Mouse (Mus musculus): Measurements from ENCODE around the gene Gmfb. TPM values are rescaled to one million over a fixed set of nuclear protein-coding genes. Genes with fewer than 3 reads are reported as not detected.

Gene Gmfb
- polyA plus RNA-seq, 1 experiment: 72.9 TPM

DNA sequence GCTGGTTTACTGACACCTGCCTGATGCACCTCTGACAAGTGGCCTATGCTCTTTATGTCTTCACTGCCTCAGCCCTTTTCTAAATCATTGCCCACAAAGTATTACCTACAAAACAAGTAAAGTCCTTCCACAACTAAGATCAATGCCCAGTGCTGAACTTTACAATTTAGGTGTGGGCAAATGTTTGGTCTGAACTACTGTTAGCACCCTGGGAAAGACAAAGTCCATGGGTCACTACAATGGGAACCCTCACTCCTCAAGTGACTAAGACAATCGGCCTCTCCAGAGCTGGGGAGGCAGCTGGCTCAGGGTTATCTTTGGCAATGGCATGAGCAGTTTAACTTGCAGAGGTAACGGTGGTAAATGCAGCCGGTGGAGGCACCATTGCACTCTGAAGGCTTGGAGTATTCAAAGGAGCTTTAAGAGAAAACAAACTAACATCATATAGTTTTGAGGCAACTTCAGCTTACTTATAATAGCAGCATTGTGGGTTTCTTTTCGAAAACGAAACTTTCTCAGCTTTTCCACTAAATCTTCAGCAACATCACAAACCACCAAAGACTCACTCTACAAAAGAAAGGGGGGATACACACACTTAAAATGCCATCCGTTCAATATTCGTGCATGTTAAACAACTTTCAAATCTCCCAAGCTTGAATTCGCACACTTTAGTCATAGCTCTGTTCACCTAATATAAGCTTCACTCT is 5.0 kb downstream of the Gmfb start:
- no peak overlapping the region for H3K4me3 ChIP-seq (ENCODE audit: insufficient read depth, low read depth, low read length)
- TF ChIP-seq POLR2A (IDR thresholded peaks at IDR 0.05; ENCODE audit: insufficient read depth, low read depth, low read length): no peak
- no peak for TF ChIP-seq CTCF (IDR thresholded peaks at IDR 0.05; ENCODE audit: insufficient read depth, low read depth, low read length)
- no peak overlapping the region for H3K27ac ChIP-seq (ENCODE audit: insufficient read depth, low read depth, low read length)
- peaks cover 3% of the 10 kb centered on the region; the same call in 1 of the 2 replicates for H3K4me1 ChIP-seq (ENCODE audit: control insufficient read depth, insufficient read depth, low read length)
- WGBS: 90% methylated on average over 8 of the region's 8 CpGs

DNA sequence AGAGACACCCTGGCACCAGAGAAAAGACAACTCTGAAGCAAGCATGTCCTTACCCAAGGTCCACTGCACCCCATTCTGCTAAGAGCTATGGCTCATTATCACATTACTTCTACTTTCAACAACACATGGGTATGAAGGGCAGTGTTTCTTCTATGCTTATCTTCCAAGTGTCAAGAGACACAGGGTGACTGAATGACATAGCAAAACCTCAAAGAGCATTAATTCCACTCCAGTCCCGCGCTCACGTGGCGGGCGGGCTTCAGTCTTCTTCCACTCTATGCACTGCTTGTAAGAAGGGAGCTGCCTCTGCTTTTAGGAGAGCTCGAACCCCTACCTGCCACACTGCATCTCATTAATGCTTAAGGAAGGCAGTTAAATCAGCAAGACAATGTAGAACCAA is 6.4 kb downstream of the Gmfb start:
- H3K4me3 ChIP-seq (ENCODE audit: insufficient read depth, low read depth, low read length): no peak overlapping the region
- 51% methylated on average over 6 of the region's 6 CpGs for WGBS
- TF ChIP-seq CTCF (IDR thresholded peaks at IDR 0.05; ENCODE audit: insufficient read depth, low read depth, low read length): no peak
- no peak for TF ChIP-seq POLR2A (IDR thresholded peaks at IDR 0.05; ENCODE audit: insufficient read depth, low read depth, low read length)
- H3K4me1 ChIP-seq (ENCODE audit: control insufficient read depth, insufficient read depth, low read length): peaks cover 1% of the 10 kb centered on the region; the same call in 1 of the 2 replicates
- H3K27ac ChIP-seq (ENCODE audit: insufficient read depth, low read depth, low read length): no peak overlapping the region

DNA sequence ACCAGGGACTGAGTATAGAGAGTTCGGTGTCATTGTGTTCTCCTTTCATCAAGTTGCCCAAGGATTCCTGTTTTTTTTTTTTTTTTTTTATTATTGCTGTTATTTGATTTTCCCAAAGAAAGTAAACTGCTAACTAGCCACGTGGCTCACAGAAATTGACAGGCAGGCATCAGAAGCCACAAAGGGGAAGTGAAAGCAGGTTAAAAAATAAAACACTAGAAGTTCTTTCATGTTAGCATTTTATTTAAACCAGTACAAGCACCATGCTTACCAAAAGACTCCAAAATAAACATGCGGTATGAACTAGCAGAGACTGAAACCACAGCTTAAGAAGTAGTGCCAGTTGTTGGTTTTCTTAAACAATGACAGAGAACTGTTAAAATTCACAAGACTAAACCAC is 14.1 kb downstream of the Gmfb start:
- Histone ChIP-seq H3K27ac (ENCODE audit: insufficient read depth, low read depth, low read length) (no peak overlapping the region), H3K4me3 (ENCODE audit: insufficient read depth, low read depth, low read length) (no peak overlapping the region), H3K4me1 (ENCODE audit: control insufficient read depth, insufficient read depth, low read length) (no peaks in the 10 kb centered on the region)
- 32% methylated on average over 3 of the region's 3 CpGs for WGBS
- TF ChIP-seq POLR2A (IDR thresholded peaks at IDR 0.05; ENCODE audit: insufficient read depth, low read depth, low read length) (no peak), CTCF (IDR thresholded peaks at IDR 0.05; ENCODE audit: insufficient read depth, low read depth, low read length) (no peak)

DNA sequence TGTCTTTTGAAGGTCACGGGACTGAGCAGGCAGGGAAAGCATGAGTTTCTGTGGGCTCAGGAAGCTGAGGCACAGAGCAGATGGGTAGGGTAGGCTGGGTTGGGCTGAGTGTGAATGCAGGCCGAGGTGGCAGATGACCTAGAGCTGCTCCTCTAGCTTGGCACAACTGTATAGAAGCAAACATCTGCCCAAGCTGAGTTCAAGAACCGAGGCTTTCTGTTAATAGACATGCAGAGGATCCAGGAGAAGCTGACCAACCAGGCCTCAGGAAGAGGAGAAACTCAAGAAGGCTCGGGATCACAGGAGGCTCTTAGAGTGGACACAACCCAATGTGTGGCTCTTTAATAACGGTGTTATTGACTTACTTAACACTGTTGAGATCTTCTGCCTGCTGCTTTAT is 15.9 kb downstream of the Gmfb start:
- TF ChIP-seq CTCF (IDR thresholded peaks at IDR 0.05; ENCODE audit: insufficient read depth, low read depth, low read length): no peak
- Histone ChIP-seq H3K4me1 (ENCODE audit: control insufficient read depth, insufficient read depth, low read length) (no peaks in the 10 kb centered on the region), H3K4me3 (ENCODE audit: insufficient read depth, low read depth, low read length) (no peak overlapping the region), H3K27ac (ENCODE audit: insufficient read depth, low read depth, low read length) (no peak overlapping the region)
- WGBS: 74% methylated on average over 5 of the region's 5 CpGs

DNA sequence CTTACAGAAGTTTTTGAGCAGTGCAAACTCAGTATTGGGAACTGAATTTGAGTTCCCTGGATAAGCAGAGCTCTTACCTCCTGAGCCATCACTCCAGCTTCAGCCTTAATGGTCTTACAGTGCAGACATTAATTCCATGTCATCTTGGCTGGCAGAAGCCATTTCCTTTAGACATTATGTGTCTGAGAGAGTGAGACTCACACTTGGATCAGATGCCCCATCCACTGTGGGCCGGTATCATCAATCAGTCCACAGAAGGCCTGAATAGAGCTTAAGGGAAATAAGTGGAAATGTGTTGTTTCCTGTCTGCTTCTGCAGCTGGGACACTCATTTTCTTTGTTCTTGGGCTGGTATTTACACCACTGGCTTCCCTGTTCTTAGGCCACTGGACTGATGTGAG is 18.3 kb downstream of the Gmfb start:
- Histone ChIP-seq H3K4me1 (ENCODE audit: control insufficient read depth, insufficient read depth, low read length) (no peaks in the 10 kb centered on the region), H3K27ac (ENCODE audit: insufficient read depth, low read depth, low read length) (no peak overlapping the region), H3K4me3 (ENCODE audit: insufficient read depth, low read depth, low read length) (no peak overlapping the region)
- 84% methylated on average over 1 of the region's 1 CpGs for WGBS
- TF ChIP-seq POLR2A (IDR thresholded peaks at IDR 0.05; ENCODE audit: insufficient read depth, low read depth, low read length) (no peak), CTCF (IDR thresholded peaks at IDR 0.05; ENCODE audit: insufficient read depth, low read depth, low read length) (no peak)

DNA sequence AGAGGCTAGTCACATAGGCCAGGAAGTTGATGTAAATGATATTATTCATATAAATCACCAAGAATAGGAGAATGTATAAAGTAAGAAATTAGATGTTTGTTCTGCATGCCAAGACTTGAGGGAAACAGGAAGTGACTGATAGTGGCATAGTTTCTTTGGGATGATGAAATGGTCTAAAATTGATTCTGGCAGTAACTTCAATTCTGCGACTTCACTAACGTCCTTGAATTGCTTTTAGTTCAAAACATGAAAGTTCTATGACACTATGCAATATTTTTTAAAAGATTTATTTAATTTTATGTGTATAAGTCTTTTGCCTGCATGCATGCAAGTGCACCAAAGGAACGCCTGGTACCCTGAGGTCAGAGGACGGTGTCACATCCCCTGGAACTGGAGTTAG is 18.8 kb downstream of the Gmfb start:
- 94% methylated on average over 4 of the region's 4 CpGs for WGBS
- TF ChIP-seq CTCF (IDR thresholded peaks at IDR 0.05; ENCODE audit: insufficient read depth, low read depth, low read length): no peak
- Histone ChIP-seq H3K4me3 (ENCODE audit: insufficient read depth, low read depth, low read length) (no peak overlapping the region), H3K4me1 (ENCODE audit: control insufficient read depth, insufficient read depth, low read length) (no peaks in the 10 kb centered on the region), H3K27ac (ENCODE audit: insufficient read depth, low read depth, low read length) (no peak overlapping the region)

DNA sequence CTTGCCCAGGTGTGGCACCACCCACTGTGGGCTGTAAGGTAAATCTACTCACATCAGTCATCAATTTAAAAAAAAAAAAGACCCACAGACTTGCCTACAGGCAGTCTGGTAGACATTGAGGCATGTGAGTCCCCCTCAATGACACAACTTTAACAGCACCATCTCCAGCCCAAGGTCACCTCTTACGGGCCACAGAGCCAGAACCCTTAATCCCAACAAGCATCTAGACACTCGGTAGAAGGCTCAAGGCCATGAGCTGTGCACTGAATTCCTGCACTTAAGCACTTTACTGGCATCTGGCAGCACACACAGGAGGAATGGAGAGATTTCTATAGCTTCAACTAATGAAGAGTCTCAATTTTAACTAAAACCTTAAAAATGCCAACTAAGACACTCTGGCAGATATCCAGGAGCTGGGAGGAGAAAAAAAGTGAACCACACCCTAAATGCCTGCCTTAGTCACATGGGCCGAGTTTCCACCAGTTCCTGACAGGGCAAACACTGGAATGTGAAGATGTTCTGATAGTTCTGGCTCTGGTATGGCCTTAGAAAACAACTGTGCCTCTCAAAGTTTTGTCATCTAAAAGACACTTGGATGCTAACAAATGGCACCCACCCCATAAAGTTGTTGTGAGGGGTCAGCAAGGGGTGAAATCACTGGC is 21.2 kb downstream of the Gmfb start:
- no peak overlapping the region for H3K27ac ChIP-seq (ENCODE audit: insufficient read depth, low read depth, low read length)
- no peaks in the 10 kb centered on the region for H3K4me1 ChIP-seq (ENCODE audit: control insufficient read depth, insufficient read depth, low read length)
- no peak for TF ChIP-seq POLR2A (IDR thresholded peaks at IDR 0.05; ENCODE audit: insufficient read depth, low read depth, low read length)
- TF ChIP-seq CTCF (IDR thresholded peaks at IDR 0.05; ENCODE audit: insufficient read depth, low read depth, low read length): no peak
- WGBS: 92% methylated on average over 3 of the region's 3 CpGs
- H3K4me3 ChIP-seq (ENCODE audit: insufficient read depth, low read depth, low read length): no peak overlapping the region

DNA sequence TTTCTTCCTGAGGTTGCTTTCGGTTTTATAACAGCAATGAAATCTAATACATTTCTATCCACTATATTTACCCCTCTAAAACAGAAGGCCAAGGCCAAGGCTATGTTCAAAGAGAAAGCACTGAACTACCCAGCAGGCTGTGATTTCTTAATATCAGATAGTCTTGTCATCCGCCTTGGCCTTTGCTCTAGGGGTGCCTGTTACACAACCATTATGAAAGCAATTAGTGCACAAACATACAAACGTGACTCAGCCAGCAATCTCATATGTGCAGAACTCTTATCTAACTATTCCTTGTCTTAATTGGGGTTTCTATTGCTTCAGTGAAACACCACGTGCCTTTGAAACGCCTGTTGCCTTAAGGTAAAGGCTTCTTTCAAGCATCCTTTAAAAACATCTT is 27.9 kb downstream of the Gmfb start:
- H3K27ac ChIP-seq (ENCODE audit: insufficient read depth, low read depth, low read length): no peak overlapping the region
- H3K4me1 ChIP-seq (ENCODE audit: control insufficient read depth, insufficient read depth, low read length): no peaks in the 10 kb centered on the region
- 66% methylated on average over 5 of the region's 5 CpGs for WGBS
- TF ChIP-seq CTCF (IDR thresholded peaks at IDR 0.05; ENCODE audit: insufficient read depth, low read depth, low read length) (no peak), POLR2A (IDR thresholded peaks at IDR 0.05; ENCODE audit: insufficient read depth, low read depth, low read length) (no peak)
- H3K4me3 ChIP-seq (ENCODE audit: insufficient read depth, low read depth, low read length): no peak overlapping the region

DNA sequence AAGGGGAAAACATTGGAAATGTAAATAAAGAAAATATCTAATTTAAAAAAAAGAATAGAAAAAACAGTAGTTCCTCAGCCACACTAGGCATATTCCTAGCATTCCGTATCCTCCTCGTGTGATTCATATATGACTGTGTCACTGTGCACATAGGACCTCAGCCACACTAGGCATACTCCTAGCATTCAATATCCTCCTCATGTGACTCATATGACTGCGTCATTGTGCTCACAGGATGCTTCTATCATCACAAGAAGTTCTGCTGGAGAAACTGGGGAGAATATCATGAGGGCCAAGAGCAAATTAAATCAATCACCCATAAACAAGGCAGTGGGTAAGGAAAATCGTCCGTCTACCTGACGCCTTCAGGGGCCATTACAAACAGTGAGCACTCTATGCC is 31.3 kb downstream of the Gmfb start:
- Histone ChIP-seq H3K27ac (ENCODE audit: insufficient read depth, low read depth, low read length) (no peak overlapping the region), H3K4me1 (ENCODE audit: control insufficient read depth, insufficient read depth, low read length) (peaks cover 2% of the 10 kb centered on the region; the same call in 1 of the 2 replicates), H3K4me3 (ENCODE audit: insufficient read depth, low read depth, low read length) (no peak overlapping the region)
- no peak for TF ChIP-seq POLR2A (IDR thresholded peaks at IDR 0.05; ENCODE audit: insufficient read depth, low read depth, low read length)
- no peak for TF ChIP-seq CTCF (IDR thresholded peaks at IDR 0.05; ENCODE audit: insufficient read depth, low read depth, low read length)
- 94% methylated on average over 6 of the region's 6 CpGs for WGBS
